Mouse (Mus musculus): ENCODE results near the gene Timm10.

DNA sequence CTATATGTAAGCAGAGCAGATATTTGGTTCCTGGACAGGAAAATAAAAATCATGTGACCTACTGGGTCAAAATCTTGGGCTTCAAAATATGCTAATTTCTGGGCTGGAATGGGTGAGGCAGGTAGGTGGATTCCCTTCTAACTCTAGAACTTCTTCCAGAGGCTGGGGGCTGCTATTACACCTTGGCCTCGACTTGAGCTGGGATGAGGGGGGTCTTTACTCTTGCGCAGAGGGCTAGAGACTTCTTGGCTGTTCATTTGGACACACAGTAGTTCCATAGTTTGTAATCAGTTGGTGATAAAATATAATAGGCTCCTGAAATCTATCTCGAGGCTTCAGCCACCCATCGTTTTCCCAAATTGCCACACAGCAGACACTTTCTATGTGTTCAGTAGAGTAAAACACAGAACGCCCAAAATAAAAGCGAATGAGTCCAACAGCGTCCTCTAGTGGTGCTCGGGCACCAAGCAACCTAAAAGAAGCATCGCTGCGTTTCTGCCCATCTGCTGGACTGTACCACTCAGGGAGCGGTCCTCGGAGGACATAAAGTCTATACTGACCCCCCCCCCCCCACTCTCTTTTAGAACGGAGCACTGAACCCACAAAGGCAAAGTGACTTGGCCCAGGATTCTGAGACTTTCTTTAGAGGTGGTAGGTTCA lies 28.8 kb upstream of the Timm10 start:
- TF ChIP-seq CTCF (IDR thresholded peaks at IDR 0.05; ENCODE audit: borderline replicate concordance, insufficient read depth, low read length), result peak; percentile 70; the same call in 1 of the 2 replicates
- no peak for TF ChIP-seq POLR2A (IDR thresholded peaks at IDR 0.05; ENCODE audit: low read depth, low read length)

Measured in embryonic fibroblast, embryonic 13.5 days (primary cell).